Mouse (Mus musculus) stomach, postnatal 0 days (tissue): ENCODE data around the gene Guk1.

Experiments
- CTCF ChIP-seq: IDR thresholded peaks from 2 replicates; pipeline ENCODE4 v1.5.1; 2016; ENCODE audit warnings: antibody characterized with exemption, low read depth, mild to moderate bottlenecking, moderate library complexity
- EP300 ChIP-seq: optimal IDR thresholded peaks from 2 replicates; pipeline ENCODE3; 2016; ENCODE audit warnings: antibody characterized with exemption

- TF ChIP-seq CTCF: no peak
- TF ChIP-seq EP300: no peak
These were observed 34.2 kb upstream of the Guk1 start for GRCm38 (mm10) chr11:59226251-59226650.
